Mouse (Mus musculus): Measurements from ENCODE around the gene Gm17364. TPM values are rescaled to one million over a fixed set of nuclear protein-coding genes. Genes with fewer than 3 reads are reported as not detected.

Gene Gm17364
- not detected in 2 replicates for polyA plus RNA-seq (2015; fragmentation: Nextera tagmentation; extraction: Ambion mirVana)

- Histone ChIP-seq H3K9ac (no peak within 1 kb of the TSS), H3K4me2 (no peak within 1 kb of the TSS), H3K4me1 (replicated peaks) (no peaks in the 10 kb centered on the region), H3K36me3 (peaks cover 4% of the 10 kb centered on the region; the same call in 1 of the 2 replicates), H3K27ac (replicated peaks) (no peak within 1 kb of the TSS), H3K27me3 (no peaks in the 10 kb centered on the region), H3K4me3 (no peak within 1 kb of the TSS), H3K9me3 (no peaks in the 10 kb centered on the region)
- 95% methylated on average over 10 of the region's 10 CpGs for WGBS
- ATAC-seq (ENCODE audit: low FRiP score, low read depth): no peak
These were observed at the start of gene Gm17364 for GRCm38 (mm10) chr13:41273927-41274650. Gm17364 (minus strand) TSS chr13:41273977.

- H3K9ac ChIP-seq: no peak overlapping the region
- H3K9me3 ChIP-seq: no peaks in the 10 kb centered on the region
- peak overlapping the region; percentile 76 for H3K27ac ChIP-seq (replicated peaks)
- no peaks in the 10 kb centered on the region for H3K36me3 ChIP-seq
- H3K27me3 ChIP-seq: no peaks in the 10 kb centered on the region
- ATAC-seq (ENCODE audit: low FRiP score, low read depth): no peak
- 73% methylated on average over 3 of the region's 3 CpGs for WGBS
- no peak overlapping the region for H3K4me2 ChIP-seq
- H3K4me1 ChIP-seq (replicated peaks): peaks cover 8% of the 10 kb centered on the region; the same call in 1 of the 2 replicates
- H3K4me3 ChIP-seq: no peak overlapping the region
These were observed 47.7 kb upstream of the Gm17364 start for GRCm38 (mm10) chr13:41321433-41321832.

GRCm38 (mm10) chr13:41320749-41321148 is 47.0 kb upstream of the Gm17364 start:
- Histone ChIP-seq H3K4me1 (replicated peaks) (peaks cover 8% of the 10 kb centered on the region; the same call in 1 of the 2 replicates), H3K36me3 (peaks cover 2% of the 10 kb centered on the region; the same call in 1 of the 2 replicates), H3K27me3 (no peaks in the 10 kb centered on the region), H3K4me2 (no peak overlapping the region), H3K9me3 (no peaks in the 10 kb centered on the region), H3K9ac (no peak overlapping the region), H3K27ac (replicated peaks) (peak overlapping the region; percentile 76), H3K4me3 (no peak overlapping the region)
- ATAC-seq (ENCODE audit: low FRiP score, low read depth): no peak
- 41% methylated on average over 5 of the region's 5 CpGs for WGBS

GRCm38 (mm10) chr13:41302716-41303115 is 28.9 kb upstream of the Gm17364 start:
- no peaks in the 10 kb centered on the region for H3K27me3 ChIP-seq
- H3K36me3 ChIP-seq: no peaks in the 10 kb centered on the region
- no peaks in the 10 kb centered on the region for H3K9me3 ChIP-seq
- ATAC-seq (ENCODE audit: low FRiP score, low read depth): no peak
- H3K4me3 ChIP-seq: no peak overlapping the region
- H3K27ac ChIP-seq (replicated peaks): no peak overlapping the region
- no peak overlapping the region for H3K4me2 ChIP-seq
- H3K4me1 ChIP-seq (replicated peaks): no peaks in the 10 kb centered on the region
- 58% methylated on average over 10 of the region's 10 CpGs for WGBS
- H3K9ac ChIP-seq: no peak overlapping the region

GRCm38 (mm10) chr13:41300037-41300436 is 26.3 kb upstream of the Gm17364 start:
- Histone ChIP-seq H3K9ac (no peak overlapping the region), H3K27ac (replicated peaks) (no peak overlapping the region), H3K4me1 (replicated peaks) (no peaks in the 10 kb centered on the region), H3K27me3 (peaks cover 5% of the 10 kb centered on the region; the same call in 1 of the 2 replicates), H3K9me3 (no peaks in the 10 kb centered on the region), H3K36me3 (no peaks in the 10 kb centered on the region), H3K4me3 (no peak overlapping the region), H3K4me2 (no peak overlapping the region)
- 57% methylated on average over 4 of the region's 4 CpGs for WGBS
- ATAC-seq (ENCODE audit: low FRiP score, low read depth): no peak

- 8% methylated on average over 5 of the region's 5 CpGs for WGBS
- H3K27ac ChIP-seq (replicated peaks): no peak overlapping the region
These were observed 25.2 kb upstream of the Gm17364 start for GRCm38 (mm10) chr13:41298996-41299395.

GRCm38 (mm10) chr13:41298533-41298932 is 24.8 kb upstream of the Gm17364 start:
- no peaks in the 10 kb centered on the region for H3K4me1 ChIP-seq (replicated peaks)
- no peak overlapping the region for H3K27ac ChIP-seq (replicated peaks)
- no peaks in the 10 kb centered on the region for H3K36me3 ChIP-seq
- H3K4me2 ChIP-seq: no peak overlapping the region
- peaks cover 5% of the 10 kb centered on the region; the same call in 1 of the 2 replicates for H3K27me3 ChIP-seq
- WGBS: 39% methylated on average over 2 of the region's 2 CpGs
- H3K9ac ChIP-seq: no peak overlapping the region
- no peaks in the 10 kb centered on the region for H3K9me3 ChIP-seq
- ATAC-seq (ENCODE audit: low FRiP score, low read depth): no peak
- no peak overlapping the region for H3K4me3 ChIP-seq

More at GRCm38 (mm10) chr13:41298996-41299395, 25.2 kb upstream of the Gm17364 start:
- H3K4me3 ChIP-seq: no peak overlapping the region
- peaks cover 5% of the 10 kb centered on the region; the same call in 1 of the 2 replicates for H3K27me3 ChIP-seq
- H3K4me2 ChIP-seq: no peak overlapping the region
- H3K9me3 ChIP-seq: no peaks in the 10 kb centered on the region
- H3K36me3 ChIP-seq: no peaks in the 10 kb centered on the region
- no peaks in the 10 kb centered on the region for H3K4me1 ChIP-seq (replicated peaks)
- ATAC-seq (ENCODE audit: low FRiP score, low read depth): no peak
- no peak overlapping the region for H3K9ac ChIP-seq

- Histone ChIP-seq H3K27me3 (peaks cover 5% of the 10 kb centered on the region; the same call in 1 of the 2 replicates), H3K27ac (replicated peaks) (no peak overlapping the region), H3K4me1 (replicated peaks) (no peaks in the 10 kb centered on the region), H3K4me2 (peak overlapping the region; percentile 21), H3K9me3 (no peaks in the 10 kb centered on the region), H3K9ac (no peak overlapping the region), H3K4me3 (no peak overlapping the region), H3K36me3 (no peaks in the 10 kb centered on the region)
- WGBS: 28% methylated on average over 10 of the region's 10 CpGs
- ATAC-seq (ENCODE audit: low FRiP score, low read depth): 0 out of 2 replicates have a peak, but pooled peaks have one; percentile 54
These were observed 22.6 kb upstream of the Gm17364 start for GRCm38 (mm10) chr13:41296396-41296795.

- no peak for ATAC-seq (ENCODE audit: low FRiP score, low read depth)
- no peak overlapping the region for H3K27ac ChIP-seq (replicated peaks)
- WGBS: 61% methylated on average over 6 of the region's 6 CpGs
These were observed 22.1 kb upstream of the Gm17364 start for GRCm38 (mm10) chr13:41295886-41296285.

GRCm38 (mm10) chr13:41293595-41293994 is 19.8 kb upstream of the Gm17364 start:
- Histone ChIP-seq H3K36me3 (no peaks in the 10 kb centered on the region), H3K4me3 (no peak overlapping the region), H3K27me3 (peaks cover 5% of the 10 kb centered on the region; the same call in 1 of the 2 replicates), H3K27ac (replicated peaks) (no peak overlapping the region), H3K9me3 (no peaks in the 10 kb centered on the region), H3K9ac (no peak overlapping the region), H3K4me2 (no peak overlapping the region), H3K4me1 (replicated peaks) (no peaks in the 10 kb centered on the region)
- 33% methylated on average over 5 of the region's 5 CpGs for WGBS
- no peak for ATAC-seq (ENCODE audit: low FRiP score, low read depth)

More at GRCm38 (mm10) chr13:41295886-41296285, 22.1 kb upstream of the Gm17364 start:
- H3K9me3 ChIP-seq: no peaks in the 10 kb centered on the region
- peaks cover 5% of the 10 kb centered on the region; the same call in 1 of the 2 replicates for H3K27me3 ChIP-seq
- H3K36me3 ChIP-seq: no peaks in the 10 kb centered on the region
- H3K9ac ChIP-seq: no peak overlapping the region
- no peak overlapping the region for H3K4me3 ChIP-seq
- H3K4me2 ChIP-seq: peak overlapping the region; percentile 21
- H3K4me1 ChIP-seq (replicated peaks): no peaks in the 10 kb centered on the region

- no peak for ATAC-seq (ENCODE audit: low FRiP score, low read depth)
These were observed 17.7 kb upstream of the Gm17364 start for GRCm38 (mm10) chr13:41291466-41291974.

GRCm38 (mm10) chr13:41286285-41286684 is 12.5 kb upstream of the Gm17364 start:
- Histone ChIP-seq H3K4me3 (no peak overlapping the region), H3K27me3 (no peaks in the 10 kb centered on the region), H3K36me3 (no peaks in the 10 kb centered on the region), H3K9me3 (no peaks in the 10 kb centered on the region), H3K4me1 (replicated peaks) (no peaks in the 10 kb centered on the region), H3K27ac (replicated peaks) (no peak overlapping the region), H3K4me2 (no peak overlapping the region), H3K9ac (no peak overlapping the region)
- 47% methylated on average over 3 of the region's 3 CpGs for WGBS
- ATAC-seq (ENCODE audit: low FRiP score, low read depth): no peak

More at GRCm38 (mm10) chr13:41291466-41291974, 17.7 kb upstream of the Gm17364 start:
- Histone ChIP-seq H3K27me3 (no peaks in the 10 kb centered on the region), H3K36me3 (no peaks in the 10 kb centered on the region), H3K4me2 (no peak overlapping the region), H3K4me3 (no peak overlapping the region), H3K27ac (replicated peaks) (no peak overlapping the region), H3K9ac (no peak overlapping the region), H3K9me3 (no peaks in the 10 kb centered on the region), H3K4me1 (replicated peaks) (no peaks in the 10 kb centered on the region)
- WGBS: 96% methylated on average over 4 of the region's 4 CpGs

Measured in hindbrain, embryonic 15.5 days (tissue).